10 mouse cellular contexts compared by ENCODE assay signal in the genomic region with DNA sequence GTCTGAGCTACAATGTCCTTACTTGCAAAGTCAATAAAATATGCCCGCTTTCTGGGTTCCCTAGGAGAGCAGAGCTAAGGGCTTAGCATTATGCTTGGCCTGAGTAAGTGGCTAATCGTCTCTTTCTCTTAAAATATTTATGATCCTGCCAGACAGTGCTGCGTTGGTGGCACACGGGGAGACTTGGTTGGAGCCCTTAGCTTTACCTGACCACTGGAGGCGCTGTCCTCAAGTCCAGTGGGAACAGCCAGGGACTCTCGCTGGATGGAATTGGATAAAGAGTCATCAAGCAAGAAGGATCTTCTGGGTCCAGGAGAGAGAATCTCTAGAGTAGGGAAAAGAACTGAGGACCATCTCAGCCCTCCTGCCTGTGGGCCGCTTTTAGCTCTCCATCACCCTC. TPM values are rescaled to one million over a fixed set of nuclear protein-coding genes. Genes with fewer than 3 reads are reported as not detected.
DNase-seq lines count a peak whose midpoint lies in the region; TF ChIP-seq lines count a peak whose summit lies in the region.
"Had no signal": no experiment of that assay in that cellular context is flagged by ENCODE, and none has a peak within 500 bp of the region (broad histone marks: within the 10 kb centered on the region; RNA-seq: fewer than 3 reads in every experiment).

No protein-coding gene starts in this region.

- peak; percentile 22 for DNase-seq in kidney, adult 2 months
- DNase-seq in kidney, adult 11 months, result no peak
- DNase-seq in A20 (ENCODE audit: low read depth, low spot score), result peak; percentile 35
- DNase-seq in ES-CJ7 (ENCODE audit: low read depth, low spot score), result peak; percentile 87
- DNase-seq in induced T-regulatory cell, adult 2 months (ENCODE audit: low read depth), result peak; percentile 37
- DNase-seq in frontal cortex, postnatal 14 days (ENCODE audit: low spot score in 2 of 2), result no peak
- DNase-seq in right cerebral cortex, postnatal 36 days (ENCODE audit: low spot score in 2 of 2), result no peak
- DNase-seq: heart, adult 11 months; layer of hippocampus, postnatal 36 days had no signal

- TF ChIP-seq CTCF in kidney, adult 2 months (conservative IDR thresholded peaks at IDR 0.05; ENCODE audit: insufficient read depth, insufficient read length, low read depth, low read length), result peak; percentile 61

- H3K27ac ChIP-seq in kidney, adult 2 months (ENCODE audit: insufficient read depth, low read depth, low read length), result no peak overlapping the region
- H3K27ac ChIP-seq: embryonic facial prominence, embryonic 13.5 days had no signal

- no peaks in the 10 kb centered on the region for H3K27me3 ChIP-seq in kidney, adult 2 months (replicated peaks; ENCODE audit: control insufficient read depth, insufficient read depth, low read length)
- H3K27me3 ChIP-seq: embryonic facial prominence, embryonic 13.5 days had no signal

- H3K36me3 ChIP-seq in kidney, adult 2 months (ENCODE audit: control insufficient read depth, insufficient read depth, low read length), result no peaks in the 10 kb centered on the region
- H3K36me3 ChIP-seq: embryonic facial prominence, embryonic 13.5 days had no signal

- no peaks in the 10 kb centered on the region for H3K4me1 ChIP-seq in kidney, adult 2 months (ENCODE audit: control insufficient read depth, insufficient read depth, low read length)

- TF ChIP-seq POLR2A in kidney, adult 2 months (IDR thresholded peaks at IDR 0.05; ENCODE audit: low read depth, low read length), result no peak

- no peak overlapping the region for H3K4me3 ChIP-seq in kidney, adult 2 months (ENCODE audit: insufficient read depth, low read depth, low read length)
- H3K4me3 ChIP-seq: embryonic facial prominence, embryonic 13.5 days had no signal

- WGBS in kidney, adult 2 months, result 15% methylated on average over 7 of the region's 7 CpGs

RNA-seq across cellular contexts. Expression of a gene that starts 10.7 kb away (rescaled TPM):
- polyA plus RNA-seq in kidney, adult 2 months (2012; rRNA removed), result not detected in 2 replicates
- polyA plus RNA-seq: embryonic facial prominence, embryonic 13.5 days had no signal

RNA-seq across cellular contexts. Expression of a gene that starts 26.3 kb away (rescaled TPM):
- polyA plus RNA-seq in kidney, adult 2 months (2012; rRNA removed), result 7.1 and 7.8 TPM in 2 replicates

RNA-seq across cellular contexts. Expression of a gene that starts 36.3 kb away (rescaled TPM):
- 16.6 and 19.3 TPM in 2 replicates for polyA plus RNA-seq in kidney, adult 2 months (2012; rRNA removed)

RNA-seq across cellular contexts. Expression of a gene that starts 40.7 kb away (rescaled TPM):
- 0.16 TPM in 1 of 2 replicates, not detected in the other for polyA plus RNA-seq in kidney, adult 2 months (2012; rRNA removed)
- polyA plus RNA-seq: embryonic facial prominence, embryonic 13.5 days had no signal

Comparison
In these comparisons a context has a peak if more than half of its experiments do, and no peak if none do; other contexts are left out.
1. DNase-seq: peak in kidney, adult 2 months (single experiment), A20 (single experiment), ES-CJ7 (single experiment) and induced T-regulatory cell, adult 2 months (single experiment); none in kidney, adult 11 months (single experiment), frontal cortex, postnatal 14 days (0 of 2) and right cerebral cortex, postnatal 36 days (0 of 2).